In genomic region chr1:87854851-87855251, GRCm38 (mm10) we compare ENCODE assay signal across 8 mouse cellular contexts. TPM values are rescaled to one million over a fixed set of nuclear protein-coding genes. Genes with fewer than 3 reads are reported as not detected.
A peak's percentile ranks its signal among the peaks of the same experiment; 100 is the strongest.
DNase-seq lines count a peak whose midpoint lies in the region; ATAC-seq and TF ChIP-seq lines count a peak whose summit lies in the region.

No protein-coding gene starts in this region.

- H3K9ac ChIP-seq in lung, embryonic 14.5 days = peak overlapping the region; percentile 90; the same call in 1 of the 2 replicates
- H3K9ac ChIP-seq in embryonic facial prominence, embryonic 11.5 days (replicated peaks; ENCODE audit: low read length) = no peak overlapping the region; the same call in 1 of the 2 replicates
- no peak overlapping the region; the same call in 1 of the 2 replicates for H3K9ac ChIP-seq in midbrain, embryonic 16.5 days (ENCODE audit: low read depth, low read length)

- no peak for ATAC-seq in lung, embryonic 14.5 days (ENCODE audit: insufficient read depth)
- no peak for ATAC-seq in embryonic facial prominence, embryonic 11.5 days (replicated peaks; ENCODE audit: insufficient number of reproducible peaks, low FRiP score, low TSS enrichment, low read depth)
- peak; percentile 8 for ATAC-seq in inflammation-experienced regulatory T-cells, adult 6 months
- no peak for ATAC-seq in midbrain, embryonic 16.5 days

- no peak for DNase-seq in lung, embryonic 14.5 days
- no peak for DNase-seq in lung, adult 18-20 months
- no peak for DNase-seq in embryonic facial prominence, embryonic 11.5 days (ENCODE audit: low spot score)
- no peak for DNase-seq in frontal cortex, postnatal 25 days (ENCODE audit: low spot score in 2 of 2)
- no peak for DNase-seq in left cerebral cortex, adult 8-10 months (ENCODE audit: low spot score in 2 of 2)
- DNase-seq in right cerebral cortex, postnatal 10 days (ENCODE audit: low spot score in 2 of 2) = no peak

- peak overlapping the region; percentile 96; the same call in 1 of the 2 replicates for H3K4me3 ChIP-seq in lung, embryonic 14.5 days (ENCODE audit: low read depth, low read length)
- H3K4me3 ChIP-seq in embryonic facial prominence, embryonic 11.5 days (ENCODE audit: low read depth, low read length) = no peak overlapping the region
- H3K4me3 ChIP-seq in midbrain, embryonic 16.5 days (ENCODE audit: low read depth, low read length) = peak overlapping the region; percentile 81; the same call in 1 of the 2 replicates

- no peak for TF ChIP-seq CTCF in lung, embryonic 14.5 days (IDR thresholded peaks at IDR 0.05; ENCODE audit: low read depth)

- no peaks in the 10 kb centered on the region for H3K27me3 ChIP-seq in lung, embryonic 14.5 days (ENCODE audit: insufficient read depth, low read length)
- no peaks in the 10 kb centered on the region for H3K27me3 ChIP-seq in embryonic facial prominence, embryonic 11.5 days (ENCODE audit: control insufficient read depth, insufficient read depth, low read length)
- H3K27me3 ChIP-seq in midbrain, embryonic 16.5 days (ENCODE audit: control insufficient read depth, insufficient read depth, low read depth, low read length) = no peaks in the 10 kb centered on the region

- H3K27ac ChIP-seq in lung, embryonic 14.5 days (ENCODE audit: low read depth) = no peak overlapping the region
- H3K27ac ChIP-seq in embryonic facial prominence, embryonic 11.5 days (replicated peaks; ENCODE audit: low read depth, low read length) = no peak overlapping the region
- no peak overlapping the region for H3K27ac ChIP-seq in midbrain, embryonic 16.5 days (ENCODE audit: low read length)

- 33% methylated on average over 2 of the region's 2 CpGs for WGBS in lung, embryonic 14.5 days
- WGBS in embryonic facial prominence, embryonic 11.5 days = 40% methylated on average over 2 of the region's 2 CpGs
- 36% methylated on average over 2 of the region's 2 CpGs for WGBS in midbrain, embryonic 16.5 days

- H3K4me2 ChIP-seq in lung, embryonic 14.5 days = peak overlapping the region; percentile 97
- peak overlapping the region; percentile 83; the same call in 1 of the 2 replicates for H3K4me2 ChIP-seq in embryonic facial prominence, embryonic 11.5 days (ENCODE audit: low read depth, low read length)
- peak overlapping the region; percentile 89 for H3K4me2 ChIP-seq in midbrain, embryonic 16.5 days (ENCODE audit: low read length)

- H3K36me3 ChIP-seq in lung, embryonic 14.5 days (ENCODE audit: insufficient read depth) = no peaks in the 10 kb centered on the region
- no peaks in the 10 kb centered on the region for H3K36me3 ChIP-seq in embryonic facial prominence, embryonic 11.5 days (replicated peaks; ENCODE audit: control insufficient read depth, insufficient read depth, low read depth, low read length)
- no peaks in the 10 kb centered on the region for H3K36me3 ChIP-seq in midbrain, embryonic 16.5 days (ENCODE audit: control insufficient read depth, insufficient read depth, low read length)

- no peaks in the 10 kb centered on the region for H3K9me3 ChIP-seq in lung, embryonic 14.5 days (ENCODE audit: low read depth, low read length)
- no peaks in the 10 kb centered on the region for H3K9me3 ChIP-seq in embryonic facial prominence, embryonic 11.5 days (replicated peaks; ENCODE audit: control insufficient read depth, low read length)
- H3K9me3 ChIP-seq in midbrain, embryonic 16.5 days (replicated peaks; ENCODE audit: control insufficient read depth, low read length, poor library complexity, severe bottlenecking) = no peaks in the 10 kb centered on the region

- peaks cover 9% of the 10 kb centered on the region for H3K4me1 ChIP-seq in lung, embryonic 14.5 days (ENCODE audit: insufficient read depth)
- H3K4me1 ChIP-seq in embryonic facial prominence, embryonic 11.5 days (ENCODE audit: control insufficient read depth, insufficient read depth, low read length) = peaks cover 10% of the 10 kb centered on the region; the same call in 1 of the 2 replicates
- H3K4me1 ChIP-seq in midbrain, embryonic 16.5 days (ENCODE audit: control insufficient read depth, insufficient read depth, low read length) = peaks cover 17% of the 10 kb centered on the region

RNA-seq across cellular contexts. Expression of gene Dgkd, which starts 1.8 kb away (rescaled TPM):
- polyA plus RNA-seq in lung, embryonic 14.5 days (2014; fragmentation: Nextera tagmentation; extraction: Ambion mirVana) = 32.8 and 36.1 TPM in 2 replicates
- 30.6 and 33.5 TPM in 2 replicates for polyA plus RNA-seq in embryonic facial prominence, embryonic 11.5 days (2014; fragmentation: Nextera tagmentation; extraction: Ambion mirVana)
- 10 to 100 TPM; 19.3 to 35.5 (median 34.2) TPM for polyA plus RNA-seq in inflammation-experienced regulatory T-cells, adult 6 months (2017; shearing (Covaris generic))
- polyA plus RNA-seq in midbrain, embryonic 16.5 days (2015; fragmentation: Nextera tagmentation; extraction: Ambion mirVana) = 43.7 and 49.0 TPM in 2 replicates
- 10 to 100 TPM; 83.1 to 97.4 (median 89.4) TPM for total RNA-seq in left cerebral cortex, adult 8-10 months (2022)

RNA-seq across cellular contexts. Expression of gene Sag, which starts 51.4 kb away (rescaled TPM):
- 1.9 and 2.0 TPM in 2 replicates for polyA plus RNA-seq in lung, embryonic 14.5 days (2014; fragmentation: Nextera tagmentation; extraction: Ambion mirVana)
- 2.0 and 2.3 TPM in 2 replicates for polyA plus RNA-seq in embryonic facial prominence, embryonic 11.5 days (2014; fragmentation: Nextera tagmentation; extraction: Ambion mirVana)
- 1 to 10 TPM; 1.7 to 5.3 (median 4.2) TPM for polyA plus RNA-seq in inflammation-experienced regulatory T-cells, adult 6 months (2017; shearing (Covaris generic))
- 1.7 and 1.9 TPM in 2 replicates for polyA plus RNA-seq in midbrain, embryonic 16.5 days (2015; fragmentation: Nextera tagmentation; extraction: Ambion mirVana)
- total RNA-seq in left cerebral cortex, adult 8-10 months (2022) = 1 to 10 TPM; 1.7 to 2.4 (median 1.9) TPM
